Mouse (Mus musculus) lung, postnatal 4 days (tissue): ENCODE data around the gene Snn.
A peak's percentile ranks its signal among the peaks of the same experiment; 100 is the strongest.
"Not testable (repeated sequence)": the region's sequence is repeated elsewhere in the genome, so short reads cannot be mapped to it uniquely, and the experiment has no call there.

ENCODE experiments used
- DNase-seq, 2 experiments: peaks; one replicate each; pipeline ENCODE4 v3.0.0; 2021

Snn gene

DNA sequence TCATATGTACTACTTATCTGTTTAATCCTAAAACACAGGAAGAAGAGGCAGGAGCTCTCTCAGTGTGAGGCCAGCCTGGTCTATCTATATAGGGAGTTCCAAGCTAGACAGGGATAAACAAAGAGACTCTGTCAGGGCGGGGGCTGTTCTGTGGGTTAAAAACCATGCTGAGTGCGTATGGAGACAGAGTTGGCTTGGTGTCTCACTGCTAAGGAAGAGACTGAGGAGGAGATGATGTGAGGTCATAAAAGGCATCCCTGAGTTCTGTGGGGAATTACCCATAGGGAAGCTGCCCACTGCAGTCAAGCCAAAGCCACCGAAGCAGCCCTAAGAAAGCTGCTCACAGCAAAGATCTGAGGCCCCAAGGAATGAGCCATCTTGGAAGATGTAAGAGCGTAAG, at the start of gene Snn:
Snn (plus strand) TSS at position 301 of the 400 bp plus-strand sequence.
- no peak for DNase-seq

DNA sequence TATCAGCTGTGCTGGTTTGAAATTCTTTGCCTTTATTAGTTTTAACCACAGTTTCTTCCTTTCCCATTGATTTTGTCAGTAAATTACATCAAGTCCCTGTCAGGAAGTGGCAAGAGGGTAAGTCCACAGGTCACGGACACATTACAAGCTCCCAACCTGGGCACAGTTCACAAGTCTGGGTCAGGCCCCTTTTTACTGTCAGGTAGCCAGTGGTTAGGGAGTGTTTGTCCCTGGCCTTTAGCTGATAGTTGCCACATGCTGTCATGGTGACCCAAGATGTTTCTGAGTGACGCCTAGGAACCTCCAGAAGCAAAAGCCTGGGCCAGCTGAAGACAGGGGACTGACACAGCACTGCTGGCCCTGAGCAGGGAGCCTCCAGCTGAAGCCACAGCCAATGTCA, 49.5 kb upstream of the Snn start:
- no peak for DNase-seq

DNA sequence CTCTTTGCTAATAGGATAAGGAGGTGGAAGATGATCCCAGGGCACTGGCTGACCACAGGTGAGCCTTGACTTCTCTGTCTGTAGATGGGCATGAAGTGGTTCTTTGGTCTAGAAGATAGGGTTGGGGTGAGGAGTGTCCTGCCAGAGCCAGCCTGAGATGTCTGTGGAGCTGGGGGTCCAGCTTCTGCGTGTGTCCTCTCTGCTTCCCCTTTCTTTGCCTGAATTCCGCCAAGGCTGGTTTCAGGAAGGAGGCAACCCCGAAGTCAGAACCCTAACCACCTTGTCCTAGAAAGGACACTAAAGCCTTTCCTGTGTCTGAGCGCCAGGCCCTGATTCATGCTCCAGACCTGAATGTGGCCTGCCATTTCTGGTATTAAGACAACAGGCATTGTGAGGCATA, 48.8 kb upstream of the Snn start:
- DNase-seq, result no peak

DNA sequence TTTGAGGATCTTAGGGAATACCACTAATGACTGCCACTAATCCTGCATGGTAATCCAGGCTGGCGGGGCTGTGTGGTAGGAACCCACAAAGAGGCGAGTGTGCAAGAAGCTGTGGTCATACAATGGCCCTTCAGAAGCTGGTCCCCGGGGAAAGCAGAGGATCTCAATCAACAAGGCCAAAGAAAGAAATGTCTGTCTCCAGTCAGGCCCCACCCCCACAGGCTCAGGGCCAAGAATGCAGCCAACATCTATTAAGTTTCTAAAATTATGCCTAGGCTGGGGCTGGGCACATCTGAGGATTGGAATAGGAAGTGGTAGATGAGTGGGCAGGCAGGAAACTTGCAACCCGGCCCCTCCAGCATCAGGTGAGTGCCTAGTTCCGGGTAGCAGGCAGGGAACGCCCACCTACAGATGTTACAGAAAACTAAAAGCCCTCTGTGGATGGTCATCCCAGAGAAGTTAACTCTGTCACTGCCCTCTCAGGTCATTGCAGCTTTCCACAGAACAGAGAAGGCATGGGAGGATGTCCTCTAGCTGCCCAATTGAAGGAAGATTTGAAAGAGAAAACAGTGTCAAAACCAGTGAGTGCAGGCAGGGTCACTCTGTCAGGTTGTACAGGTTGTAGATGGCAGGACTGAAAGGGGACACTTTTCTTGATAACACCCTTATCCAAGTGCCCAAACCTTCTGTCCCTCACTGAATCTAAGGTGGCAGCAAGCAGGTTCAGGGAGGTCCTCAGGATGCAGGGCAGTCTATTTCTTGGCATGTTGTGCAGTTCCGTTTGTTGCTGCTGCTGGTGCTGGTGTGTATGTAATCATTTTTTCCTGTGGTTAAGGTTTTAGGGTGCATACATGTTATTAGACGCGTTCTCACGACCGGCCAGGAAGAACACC, 47.9 kb upstream of the Snn start:
- peak; percentile 79 to 82 for DNase-seq

DNA sequence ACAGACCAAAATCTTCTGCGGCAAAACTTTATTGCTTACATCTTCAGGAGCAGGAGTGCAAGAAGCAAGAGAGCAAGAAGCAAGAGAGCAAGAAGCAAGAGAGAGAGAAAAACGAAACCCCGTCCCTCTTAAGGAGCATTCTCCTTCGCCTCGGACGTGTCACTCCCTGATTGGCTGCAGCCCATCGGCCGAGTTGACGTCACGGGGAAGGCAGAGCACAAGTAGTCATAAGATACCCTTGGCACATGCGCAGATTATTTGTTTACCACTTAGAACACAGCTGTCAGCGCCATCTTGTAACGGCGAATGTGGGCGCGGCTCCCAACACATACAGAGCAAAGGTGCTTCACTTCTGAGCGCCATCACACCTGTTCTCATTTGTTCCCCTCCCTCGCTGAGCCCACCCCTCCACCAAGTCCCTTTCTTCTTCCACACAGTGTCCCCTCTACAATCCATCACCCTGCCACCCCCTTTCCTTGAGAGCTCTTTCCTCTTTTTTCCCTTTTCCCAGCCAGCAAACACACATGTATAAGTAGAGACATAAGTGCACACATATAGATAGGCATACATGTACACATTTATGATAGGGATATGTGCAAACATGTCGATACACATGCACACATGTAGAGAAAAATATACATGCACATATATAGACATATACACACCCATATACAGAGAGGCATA, 47.1 kb upstream of the Snn start:
- DNase-seq, result not testable (repeated sequence)

DNA sequence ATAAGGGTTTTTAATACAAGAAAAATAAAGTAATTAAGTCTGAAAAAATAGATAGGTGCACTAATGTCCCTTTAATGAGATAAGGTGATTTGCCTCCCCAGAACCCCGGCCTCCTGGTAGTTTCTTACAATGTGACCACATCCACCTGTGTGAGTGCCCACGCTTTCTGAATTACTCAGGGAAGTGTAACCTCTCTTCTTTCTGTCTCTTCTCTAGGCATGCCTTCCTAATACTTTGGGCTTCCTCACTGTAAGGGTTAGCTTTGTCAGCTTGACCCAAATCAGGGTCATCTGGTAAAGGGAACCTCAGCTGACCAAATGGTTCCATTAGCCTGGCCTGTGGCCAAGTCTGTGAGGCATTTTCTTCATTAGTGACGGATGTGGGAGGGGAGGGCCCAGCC, 46.3 kb upstream of the Snn start:
- no peak for DNase-seq

DNA sequence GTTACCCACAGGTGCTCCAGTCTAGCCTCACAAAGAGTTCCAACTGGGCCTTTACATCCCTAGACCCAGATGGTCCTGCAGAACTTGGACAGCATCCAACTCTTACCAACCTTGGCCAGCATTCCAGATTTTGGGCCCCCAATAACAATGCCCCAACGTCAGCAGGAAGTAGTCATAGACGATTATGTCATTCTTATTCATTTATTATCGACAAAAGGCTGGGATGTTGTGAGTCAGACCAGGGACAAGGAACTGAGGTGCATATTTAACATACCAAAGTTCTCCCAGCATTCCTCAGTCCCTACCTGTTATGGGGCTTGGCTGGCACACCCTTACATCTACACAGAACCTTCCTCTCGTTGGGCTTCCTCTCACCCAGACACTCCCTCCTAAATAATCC, 44.4 kb upstream of the Snn start:
- peak; percentile 48 to 55 for DNase-seq

DNA sequence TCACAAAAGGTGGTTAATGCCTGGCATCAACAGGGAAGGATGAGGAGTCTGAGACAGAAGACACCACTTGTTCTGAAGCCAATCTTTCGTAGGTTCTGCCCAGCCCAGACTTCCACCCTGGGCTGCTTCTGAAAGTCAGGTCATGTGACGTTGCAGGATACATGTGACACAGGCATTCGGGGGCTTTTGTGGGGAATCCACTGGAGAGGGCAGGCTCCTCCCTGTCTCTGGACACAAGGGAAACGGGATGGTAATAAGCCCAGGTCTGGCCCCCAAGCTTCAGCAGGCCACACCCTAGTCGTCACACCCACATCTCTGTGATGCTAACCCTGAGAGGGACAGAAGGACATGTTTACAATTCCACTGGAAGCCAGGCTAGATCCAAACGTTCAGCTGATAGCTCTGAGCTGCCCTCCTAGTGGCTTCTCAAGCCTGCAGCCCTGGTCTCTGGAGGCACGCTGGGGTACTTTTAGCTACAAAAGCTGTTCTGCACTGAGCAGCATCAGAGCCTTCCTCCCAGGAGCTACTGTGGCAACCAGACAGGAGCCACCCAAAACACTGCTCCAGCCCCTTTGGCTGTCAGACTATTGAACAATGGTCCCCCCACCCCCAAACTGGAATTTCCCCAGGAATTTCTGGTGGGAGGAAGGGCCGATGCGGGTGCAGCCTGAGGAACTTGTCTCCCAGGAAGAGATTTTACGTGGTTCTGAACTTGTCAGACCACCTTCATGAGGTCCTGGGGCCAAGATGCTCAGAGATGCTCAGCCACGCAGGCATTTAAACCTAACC, 42.7 kb upstream of the Snn start:
- no peak for DNase-seq

DNA sequence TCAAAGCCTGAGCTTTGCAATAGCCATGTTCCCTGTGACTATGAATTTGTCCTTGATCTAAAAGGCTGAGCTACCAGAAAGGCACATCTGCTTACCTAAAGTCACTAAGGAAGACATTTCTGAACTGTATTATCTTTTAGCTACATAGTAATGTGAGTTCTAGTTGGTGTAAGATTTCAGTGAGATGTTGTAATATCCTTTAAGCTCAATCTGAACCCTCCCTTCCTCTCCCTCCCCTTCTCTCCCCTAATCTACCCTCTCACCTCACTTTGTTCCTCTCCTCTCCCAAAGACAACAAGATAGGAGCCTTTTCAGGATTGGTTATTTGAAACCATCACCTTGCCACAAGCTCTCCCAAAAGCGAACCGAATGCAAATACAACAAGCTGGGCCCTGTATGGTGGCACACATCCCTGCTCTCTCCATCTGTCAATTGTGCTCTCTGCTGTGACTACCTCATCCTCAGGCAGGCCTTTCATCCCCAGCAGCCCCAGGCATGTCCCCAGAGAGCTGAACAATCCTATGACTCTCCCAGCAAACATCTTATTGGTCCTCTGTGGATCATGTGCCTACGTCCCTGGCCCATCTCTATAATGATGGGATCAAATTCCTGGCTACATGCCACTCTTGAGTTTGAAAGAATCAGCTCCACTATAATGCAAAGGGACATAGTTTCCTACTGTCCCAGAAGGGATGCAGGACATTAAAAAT, 39.2 kb upstream of the Snn start:
- no peak for DNase-seq

DNA sequence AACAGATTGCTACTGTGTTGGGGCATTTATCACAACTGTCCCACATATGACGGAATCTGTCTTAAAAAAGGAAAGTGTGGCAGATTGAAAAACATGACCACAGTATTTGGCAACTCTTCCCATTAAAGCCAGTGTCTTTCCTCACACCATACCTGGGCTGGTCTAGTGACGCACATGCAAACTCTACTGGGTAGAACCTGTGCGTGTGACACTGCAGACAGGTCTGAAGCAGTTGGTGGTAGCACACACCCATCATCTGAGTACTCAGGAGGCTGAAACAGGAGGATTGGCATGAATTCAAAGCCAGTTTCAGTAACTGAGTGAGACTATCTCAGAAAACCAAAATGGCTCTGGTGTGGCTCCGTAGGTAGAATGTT, 38.6 kb upstream of the Snn start:
- DNase-seq, result no peak

DNA sequence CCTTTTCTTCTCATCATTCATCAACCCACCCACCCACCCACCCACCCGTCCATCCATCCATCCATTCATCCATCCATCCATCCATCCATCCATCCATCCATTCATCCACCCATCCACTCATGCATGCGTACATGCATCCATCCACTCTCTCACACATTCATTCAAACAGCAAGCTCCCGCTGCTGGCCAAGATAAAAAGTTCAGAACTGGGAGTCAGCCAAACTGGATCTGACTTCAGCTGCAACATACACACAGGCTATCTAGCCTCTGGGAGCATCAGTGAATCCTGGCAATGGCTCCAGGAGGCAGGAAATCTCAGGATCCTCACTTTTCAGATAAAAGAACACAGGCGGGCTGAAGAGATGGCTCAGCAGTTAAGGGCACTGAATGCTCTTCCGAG, 37.1 kb upstream of the Snn start:
- DNase-seq, result no peak

DNA sequence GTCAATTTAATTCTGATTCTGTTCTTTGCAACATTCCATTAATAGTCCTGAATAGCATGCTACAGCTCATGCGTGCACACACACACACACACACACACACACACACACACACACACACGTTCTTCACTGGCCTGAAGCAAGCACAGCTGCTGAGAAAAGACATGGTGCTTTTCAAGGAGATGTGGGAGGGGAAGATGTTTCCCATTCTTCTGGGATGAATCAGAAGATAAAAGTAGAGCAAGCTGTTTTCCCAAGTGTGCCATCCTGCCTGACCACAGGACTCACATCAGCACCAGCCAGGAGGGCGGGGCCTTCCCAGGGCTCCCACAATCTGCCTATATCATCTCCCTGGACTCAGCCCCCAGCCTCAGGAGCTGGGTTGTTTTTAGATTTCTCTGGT, 35.9 kb upstream of the Snn start:
- DNase-seq, result no peak

DNA sequence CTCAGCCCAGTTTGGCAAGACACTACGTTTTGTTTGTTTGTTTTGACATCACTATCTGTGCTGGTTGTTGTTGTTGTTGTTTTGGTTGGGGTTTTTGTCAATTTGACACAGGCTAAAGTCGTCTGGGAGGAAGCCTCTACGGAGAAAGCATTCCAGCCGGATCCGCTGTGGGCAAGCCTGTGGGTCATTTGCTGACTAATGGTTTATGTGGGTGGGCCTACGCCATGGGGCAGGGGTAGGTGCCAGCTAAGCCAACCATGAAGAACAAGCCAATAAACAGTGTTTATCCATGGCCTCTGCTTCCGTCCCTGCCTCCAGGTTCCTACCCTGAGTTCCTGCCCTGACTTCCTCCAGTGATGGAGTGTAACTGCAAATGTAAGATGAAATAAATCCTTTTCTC, 32.5 kb upstream of the Snn start:
- no peak for DNase-seq

DNA sequence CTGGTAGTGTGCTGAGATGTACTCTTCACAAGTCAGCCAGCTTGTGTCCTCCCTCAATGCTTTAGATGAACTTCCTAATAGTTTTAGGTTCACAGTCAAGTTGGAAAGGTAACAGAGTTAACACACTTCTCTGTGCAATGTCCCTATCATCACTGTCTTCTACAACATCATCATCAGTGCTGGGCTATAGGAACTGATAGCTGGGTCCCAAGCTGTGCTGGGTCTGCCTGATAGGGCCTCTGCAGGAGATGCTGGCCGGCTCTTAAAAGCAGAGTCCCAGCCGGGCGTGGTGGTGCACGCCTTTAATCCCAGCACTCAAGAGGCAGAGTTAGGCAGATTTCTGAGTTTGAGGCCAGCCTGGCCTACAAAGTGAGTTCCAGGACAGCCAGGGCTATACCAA, 29.9 kb upstream of the Snn start:
- DNase-seq, result no peak

DNA sequence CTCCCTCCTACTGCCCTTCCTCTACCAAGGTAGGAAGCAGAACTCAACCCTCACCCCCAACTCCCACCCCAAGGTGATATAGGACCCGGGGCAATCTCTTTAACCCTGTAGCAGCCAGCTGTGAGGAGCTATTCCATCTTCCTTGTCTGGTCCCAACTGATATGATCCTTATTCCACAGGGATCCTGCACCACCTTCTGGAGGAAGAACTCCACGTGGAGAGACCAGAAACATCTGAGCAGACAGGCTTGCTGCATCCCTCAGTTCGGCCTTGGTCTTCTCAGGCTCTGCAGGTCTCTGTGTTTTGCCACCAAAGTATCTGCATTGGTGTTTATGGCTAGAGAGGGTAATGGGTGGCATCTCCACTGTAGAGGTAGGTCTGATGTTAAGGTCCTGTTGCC, 29.4 kb upstream of the Snn start:
- DNase-seq, result no peak

DNA sequence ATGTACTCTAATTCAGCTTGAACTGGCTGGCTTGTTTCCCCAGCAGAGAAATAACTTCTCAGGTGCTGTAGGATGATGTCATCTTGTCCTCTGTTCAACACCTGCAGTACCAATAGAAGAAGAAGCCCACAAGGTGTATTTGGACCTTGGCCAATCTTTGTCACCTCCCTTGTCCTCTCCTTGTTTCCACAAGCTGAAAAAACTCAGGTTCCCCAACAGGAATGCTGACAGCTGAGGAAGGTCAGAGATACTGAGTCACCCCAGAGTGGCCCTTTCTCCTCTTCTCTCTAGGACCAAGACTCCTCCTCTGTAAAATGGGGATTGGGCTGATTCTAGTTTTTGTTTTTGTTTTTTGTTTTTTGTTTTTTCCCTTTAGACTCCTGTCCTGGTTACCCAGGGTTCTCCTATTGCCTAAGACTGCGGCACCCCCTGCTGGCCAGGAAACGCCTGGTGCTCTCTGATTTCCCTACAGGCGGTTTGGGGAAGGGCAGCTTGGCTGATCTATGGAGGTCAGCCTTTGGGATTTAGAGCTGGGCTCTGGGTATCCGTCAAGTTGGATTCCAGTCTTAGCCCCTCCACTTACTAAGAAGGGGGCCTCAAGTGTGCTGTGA, 26.4 kb upstream of the Snn start:
- peak; percentile 85 to 91 for DNase-seq

DNA sequence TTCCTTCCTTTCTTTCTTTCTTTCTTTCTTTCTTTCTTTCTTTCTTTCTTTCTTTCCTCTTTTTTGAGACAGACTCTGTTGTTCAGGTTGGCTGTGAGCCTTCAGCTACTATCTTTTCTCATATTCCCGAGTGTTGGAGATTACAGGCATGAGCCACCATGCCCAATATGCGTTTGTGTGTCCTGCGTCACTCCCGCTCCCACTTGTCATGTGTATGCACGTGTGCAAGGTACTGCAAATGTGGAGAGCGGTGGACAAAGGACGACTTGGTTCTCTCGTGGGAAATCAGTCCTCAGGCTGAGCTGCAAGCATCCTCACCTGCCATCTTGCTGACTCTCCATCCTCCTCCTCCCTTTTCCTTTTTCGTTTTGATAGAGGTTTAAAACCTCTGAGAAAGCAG, 25.5 kb upstream of the Snn start:
- DNase-seq, result no peak

DNA sequence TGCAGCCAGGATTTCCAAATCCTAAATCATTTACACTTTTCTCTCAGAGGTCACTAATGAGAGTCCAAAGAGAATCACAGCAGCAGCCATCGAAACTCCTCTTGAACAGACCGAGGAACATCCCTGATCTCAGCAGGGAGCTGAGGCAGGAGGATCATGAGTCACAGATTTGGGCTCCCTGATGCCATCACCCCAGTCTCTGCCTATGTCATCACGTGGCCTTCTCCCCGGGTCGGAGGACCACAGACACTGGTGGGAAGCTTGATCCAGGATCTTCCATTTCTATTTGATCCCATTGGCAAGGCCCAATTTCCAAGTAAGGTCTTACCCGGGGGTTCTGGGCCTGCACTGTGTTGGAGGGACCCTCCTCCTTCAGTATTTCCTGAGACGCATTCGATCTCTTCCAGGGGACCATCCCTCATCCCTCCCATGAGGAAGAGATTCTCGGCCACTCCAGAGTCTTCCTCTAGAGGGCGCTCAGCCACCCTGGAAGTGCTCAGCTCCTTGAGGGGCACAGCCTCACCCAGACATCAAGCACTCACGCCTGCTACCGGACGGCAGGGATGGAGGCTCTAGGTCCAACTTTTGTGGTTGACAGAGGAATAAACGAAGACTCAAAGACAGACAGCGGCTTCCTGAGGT, 24.8 kb upstream of the Snn start:
- DNase-seq, result peak; percentile 71 to 84

DNA sequence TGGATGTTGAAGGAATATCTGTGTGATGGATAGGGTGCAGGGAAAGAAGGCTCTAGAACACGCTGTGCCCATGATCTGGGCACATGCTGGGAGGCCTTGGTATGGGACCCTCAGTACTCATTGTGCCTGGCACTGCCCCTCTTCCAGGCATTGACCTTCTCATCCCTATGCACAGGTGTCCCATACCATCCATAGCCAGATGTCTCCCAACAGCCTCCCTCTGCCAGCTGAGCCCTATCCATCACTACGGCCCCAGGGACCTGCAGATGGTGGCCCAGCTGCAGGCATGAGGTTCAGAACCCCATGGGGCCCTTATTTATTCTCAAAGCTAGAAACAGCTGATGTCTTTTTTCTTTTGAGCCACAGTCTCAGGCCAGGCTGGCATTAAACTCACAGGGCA, 20.1 kb upstream of the Snn start:
- DNase-seq, result no peak

DNA sequence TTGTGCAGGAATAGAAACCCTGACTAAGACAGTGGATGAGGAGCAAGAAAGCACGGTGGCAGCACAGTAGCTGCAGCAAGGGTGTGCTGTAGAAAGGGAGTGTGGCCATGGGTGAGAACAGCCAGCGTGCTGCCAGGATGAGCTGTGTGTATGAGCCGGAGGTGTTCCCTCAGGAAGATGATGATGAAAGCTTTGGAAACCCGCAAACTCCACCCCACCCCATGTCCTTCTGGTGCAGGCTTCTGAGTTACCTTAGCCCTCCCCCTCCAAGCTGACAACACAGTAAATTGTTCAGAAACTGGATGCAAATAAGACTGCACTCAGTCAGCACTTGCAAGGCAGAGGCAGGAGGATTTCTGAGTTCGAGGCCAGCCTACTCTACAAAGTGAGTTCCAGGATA, 17.5 kb upstream of the Snn start:
- no peak for DNase-seq

DNA sequence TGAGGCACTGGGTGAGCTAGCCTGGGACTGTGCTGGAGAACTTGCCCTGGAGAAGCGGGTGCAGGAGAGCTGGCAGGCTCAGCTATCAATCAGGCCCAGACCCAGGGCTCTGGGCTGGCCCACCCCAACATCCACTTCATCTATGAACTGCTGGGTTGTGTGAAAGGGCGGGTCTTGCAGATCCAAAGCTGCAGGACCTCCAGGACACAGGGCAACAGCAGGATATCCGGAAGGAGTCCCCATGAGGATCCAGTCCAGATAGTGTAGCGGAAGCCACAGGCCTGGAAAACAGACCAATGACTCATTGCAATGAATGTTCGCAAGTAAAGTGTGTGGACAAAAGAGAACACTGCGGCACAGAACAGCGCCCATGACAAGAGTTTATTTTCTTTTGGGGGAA, 14.3 kb upstream of the Snn start:
- peak; percentile 22 to 47 for DNase-seq

DNA sequence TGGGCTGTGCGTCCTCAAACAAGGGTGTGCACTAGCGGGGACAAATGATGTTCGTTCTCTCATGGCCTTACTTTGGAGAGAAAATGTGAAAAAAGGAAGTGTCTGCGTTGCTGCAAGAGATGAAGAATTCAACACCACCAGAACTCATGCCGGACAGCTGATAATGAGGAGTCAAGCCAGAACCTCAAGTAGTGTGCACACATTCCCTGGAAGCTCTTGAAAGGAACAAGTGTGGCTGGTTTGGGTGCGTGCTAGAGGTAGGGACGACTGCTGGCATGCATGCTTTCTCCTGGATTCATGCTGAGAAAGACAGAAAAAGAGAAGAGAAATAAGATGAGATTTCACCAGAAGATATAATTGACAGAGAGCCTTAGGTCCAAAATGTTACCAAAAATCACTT, 13.6 kb upstream of the Snn start:
- DNase-seq, result peak; percentile 30 to 34
